Mouse (Mus musculus): ENCODE results near the gene Pard3.
A peak's percentile ranks its signal among the peaks of the same experiment; 100 is the strongest.

GRCm38 (mm10) chr8:127268239-127269024 is 204.7 kb downstream of the Pard3 start:
- no peak for TF ChIP-seq POLR2A (IDR thresholded peaks at IDR 0.05; ENCODE audit: borderline replicate concordance, extremely low read depth, insufficient read depth, insufficient read length, poor library complexity, severe bottlenecking)
- TF ChIP-seq CTCF (IDR thresholded peaks at IDR 0.05; ENCODE audit: borderline replicate concordance, extremely low read depth, insufficient read depth, insufficient read length) = peak; percentile 15; the same call in 1 of the 2 replicates
